Mouse (Mus musculus): Measurements from ENCODE around the gene Aire.
A peak's percentile ranks its signal among the peaks of the same experiment; 100 is the strongest.
"Not testable (repeated sequence)": the region's sequence is repeated elsewhere in the genome, so short reads cannot be mapped to it uniquely, and the experiment has no call there.

Gene Aire

GRCm38 (mm10) chr10:78049519-78050035 lies 6.2 kb upstream of the Aire start:
- DNase-seq (ENCODE audit: low spot score in 2 of 2), result no peak

GRCm38 (mm10) chr10:78048061-78048730 lies 4.8 kb upstream of the Aire start:
- no peak for DNase-seq (ENCODE audit: low spot score in 2 of 2)

GRCm38 (mm10) chr10:78046388-78046787 lies 3.0 kb upstream of the Aire start:
- no peak for DNase-seq (ENCODE audit: low spot score in 2 of 2)

- DNase-seq (ENCODE audit: low spot score in 2 of 2), result no peak
These were observed 1.1 kb upstream of the Aire start for GRCm38 (mm10) chr10:78044531-78044930.

GRCm38 (mm10) chr10:78042697-78043405 lies 559 bp downstream of the Aire start:
- peak; percentile 40 to 45 for DNase-seq (ENCODE audit: low spot score in 2 of 2)

GRCm38 (mm10) chr10:78042096-78042495 lies 1.3 kb downstream of the Aire start:
- no peak for DNase-seq (ENCODE audit: low spot score in 2 of 2)

- no peak for DNase-seq (ENCODE audit: low spot score in 2 of 2)
These were observed 1.8 kb downstream of the Aire start, which contains the start of gene Dnmt3l for GRCm38 (mm10) chr10:78041647-78042046. TSS of gene Dnmt3l (plus strand) at chr10:78041947.

GRCm38 (mm10) chr10:78037139-78037538 lies 6.3 kb downstream of the Aire start:
- DNase-seq (ENCODE audit: low spot score in 2 of 2), result no peak

- DNase-seq (ENCODE audit: low spot score in 2 of 2), result no peak
These were observed 11.4 kb downstream of the Aire start for GRCm38 (mm10) chr10:78031987-78032386.

GRCm38 (mm10) chr10:78029080-78029479 lies 14.3 kb downstream of the Aire start:
- DNase-seq (ENCODE audit: low spot score in 2 of 2), result no peak

- peak; percentile 73 to 75 for DNase-seq (ENCODE audit: low spot score in 2 of 2)
These were observed 15.3 kb downstream of the Aire start for GRCm38 (mm10) chr10:78028129-78028528.

- not testable (repeated sequence) for DNase-seq (ENCODE audit: low spot score in 2 of 2)
These were observed 18.0 kb downstream of the Aire start for GRCm38 (mm10) chr10:78025453-78025852.

- not testable (repeated sequence) for DNase-seq (ENCODE audit: low spot score in 2 of 2)
These were observed 23.4 kb downstream of the Aire start for GRCm38 (mm10) chr10:78019984-78020383.

GRCm38 (mm10) chr10:78019291-78019690 lies 24.1 kb downstream of the Aire start:
- DNase-seq (ENCODE audit: low spot score in 2 of 2), result no peak

- peak; percentile 77 to 80 for DNase-seq (ENCODE audit: low spot score in 2 of 2)
These were observed 24.6 kb downstream of the Aire start for GRCm38 (mm10) chr10:78018797-78019203.

- no peak for DNase-seq (ENCODE audit: low spot score in 2 of 2)
These were observed 27.0 kb downstream of the Aire start for GRCm38 (mm10) chr10:78016366-78016765.

- no peak for DNase-seq (ENCODE audit: low spot score in 2 of 2)
These were observed 27.9 kb downstream of the Aire start for GRCm38 (mm10) chr10:78015489-78015888.

- no peak for DNase-seq (ENCODE audit: low spot score in 2 of 2)
These were observed 30.5 kb downstream of the Aire start for GRCm38 (mm10) chr10:78012661-78013495.

- DNase-seq (ENCODE audit: low spot score in 2 of 2), result not testable (repeated sequence)
These were observed 32.3 kb downstream of the Aire start for GRCm38 (mm10) chr10:78011116-78011515.

GRCm38 (mm10) chr10:78010335-78010734 lies 33.1 kb downstream of the Aire start:
- DNase-seq (ENCODE audit: low spot score in 2 of 2), result no peak

- no peak for DNase-seq (ENCODE audit: low spot score in 2 of 2)
These were observed 33.5 kb downstream of the Aire start, which contains the start of gene Pfkl for GRCm38 (mm10) chr10:78009945-78010293. TSS of gene Pfkl (minus strand) at chr10:78010083.
